Mouse (Mus musculus) embryonic facial prominence, embryonic 11.5 days (tissue): ENCODE data around the gene Frmpd2. TPM values are rescaled to one million over a fixed set of nuclear protein-coding genes. Genes with fewer than 3 reads are reported as not detected.

Source experiments
- ATAC-seq: fragments of 200-750 bp; cut with Nextera tagmentation; replicated peaks from 2 replicates; pipeline ENCODE4 v1.8.0; 2017; ENCODE audit warnings: low read depth; ENCODE audit not compliant: insufficient number of reproducible peaks, low FRiP score, low TSS enrichment
- DNase-seq: peaks from one replicate; pipeline ENCODE4 v3.0.0-alpha.2; 2015; ENCODE audit warnings: low spot score
- H3K27ac ChIP-seq: fragments of 300-500 bp; sonication (generic); replicated peaks from 2 replicates; pipeline ENCODE4 v1.5.1; 2014; ENCODE audit warnings: mild to moderate bottlenecking, low read depth, low read length, control low read depth
- H3K27me3 ChIP-seq: fragments of 300-500 bp; sonication (generic); 2 replicates; pipeline ENCODE4 v1.6.1; 2014; ENCODE audit warnings: mild to moderate bottlenecking, low read length, moderate library complexity, mixed read lengths; ENCODE audit not compliant: control insufficient read depth, insufficient read depth
- H3K36me3 ChIP-seq: fragments of 300-500 bp; sonication (generic); replicated peaks from 2 replicates; pipeline ENCODE4 v1.6.1; 2014; ENCODE audit warnings: low read depth, mild to moderate bottlenecking, low read length, moderate library complexity, mixed read lengths; ENCODE audit not compliant: control insufficient read depth, insufficient read depth
- H3K4me1 ChIP-seq: fragments of 300-500 bp; sonication (generic); 2 replicates; pipeline ENCODE4 v1.6.1; 2014; ENCODE audit warnings: low read length, mixed read lengths; ENCODE audit not compliant: control insufficient read depth, insufficient read depth
- H3K4me2 ChIP-seq: fragments of 300-500 bp; sonication (generic); 2 replicates; pipeline ENCODE4 v1.6.1; 2014; ENCODE audit warnings: low read depth, mild to moderate bottlenecking, control low read depth, low read length, moderate library complexity
- H3K4me3 ChIP-seq: fragments of 300-500 bp; sonication (generic); 2 replicates; pipeline ENCODE4 v1.5.1; 2014; ENCODE audit warnings: low read depth, low read length, control low read depth
- H3K9ac ChIP-seq: fragments of 300-500 bp; sonication (generic); replicated peaks from 2 replicates; pipeline ENCODE4 v1.6.1; 2014; ENCODE audit warnings: mild to moderate bottlenecking, control low read depth, low read length
- H3K9me3 ChIP-seq: fragments of 300-500 bp; sonication (generic); replicated peaks from 2 replicates; pipeline ENCODE4 v1.6.1; 2016; ENCODE audit warnings: mild to moderate bottlenecking, low read length, inconsistent platforms, mixed read lengths; ENCODE audit not compliant: control insufficient read depth
- WGBS: fragments of 180-500 bp; shearing (Covaris S2); extraction: QIAGEN DNeasy Blood & Tissue Kit; methylation state at CpG from one replicate; pipeline ENCODE4 v1.1.7; 2014; 5-methylcytosine and 5-hydroxymethylcytosine counted together
- polyA plus RNA-seq: library from polyadenylated mRNA; unstranded; fragments of >200 nt; fragmentation: Nextera tagmentation; extraction: Ambion mirVana; gene quantifications from 2 replicates; pipeline ENCODE4 v1.2.1, GENCODE M21; 2014

Gene Frmpd2
- polyA plus RNA-seq, 1 experiment from 2014 or later = 0.04 TPM

DNA sequence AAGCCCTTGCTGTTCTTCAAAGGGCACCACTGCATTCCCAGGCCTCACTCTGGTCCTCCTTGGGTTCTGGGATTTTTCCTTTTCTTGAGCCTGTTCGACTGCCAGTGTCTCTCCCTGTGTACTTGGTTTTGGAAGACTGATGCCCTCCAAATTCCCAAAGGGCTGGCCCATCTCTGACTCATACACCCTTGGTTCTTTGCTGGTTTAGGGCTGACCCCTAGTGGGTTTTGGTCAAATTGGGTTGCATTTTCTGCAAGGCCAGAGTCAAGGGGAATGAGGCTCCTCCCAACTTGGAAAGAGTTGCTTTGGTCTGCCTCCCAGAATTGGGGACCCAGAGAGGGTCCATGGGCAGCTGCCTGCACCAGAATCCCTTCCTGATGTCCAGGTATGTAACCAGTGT, 62.0 kb downstream of the Frmpd2 start:
- no peak overlapping the region for H3K4me2 ChIP-seq

DNA sequence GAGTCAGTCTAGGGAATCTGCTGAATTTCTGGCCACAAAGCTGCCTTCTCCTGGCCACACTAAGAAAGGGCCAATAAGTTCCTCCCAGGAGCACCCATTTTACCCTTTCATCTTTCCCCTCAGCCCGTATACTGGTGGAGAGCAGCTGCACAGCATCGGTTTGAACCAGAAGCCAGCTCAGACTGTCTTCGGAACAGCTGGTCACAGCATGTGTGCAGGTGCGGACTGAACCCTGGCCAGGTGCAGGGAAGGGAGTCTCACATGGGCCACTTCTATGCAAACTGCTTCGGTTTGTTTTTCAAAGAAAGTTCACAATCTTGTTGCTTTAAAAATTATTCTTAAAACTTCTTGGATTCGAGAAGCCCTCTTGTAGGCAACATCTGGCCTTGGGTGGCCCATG, 63.8 kb downstream of the Frmpd2 start:
- Histone ChIP-seq H3K27me3 (no peaks in the 10 kb centered on the region), H3K27ac (no peak overlapping the region), H3K9me3 (no peaks in the 10 kb centered on the region), H3K4me3 (no peak overlapping the region), H3K4me2 (no peak overlapping the region), H3K36me3 (no peaks in the 10 kb centered on the region), H3K9ac (no peak overlapping the region), H3K4me1 (no peaks in the 10 kb centered on the region)
- 82% methylated on average over 6 of the region's 6 CpGs for WGBS
- DNase-seq (no peak), ATAC-seq (no peak)

More for the DNA sequence above, 62.0 kb downstream of the Frmpd2 start:
- no peaks in the 10 kb centered on the region for H3K9me3 ChIP-seq
- 53% methylated on average over 1 of the region's 1 CpGs for WGBS
- ATAC-seq (no peak), DNase-seq (no peak)
- H3K9ac ChIP-seq = no peak overlapping the region
- H3K27ac ChIP-seq = no peak overlapping the region
- no peak overlapping the region for H3K4me3 ChIP-seq
- H3K4me1 ChIP-seq = no peaks in the 10 kb centered on the region
- no peaks in the 10 kb centered on the region for H3K36me3 ChIP-seq
- no peaks in the 10 kb centered on the region for H3K27me3 ChIP-seq

DNA sequence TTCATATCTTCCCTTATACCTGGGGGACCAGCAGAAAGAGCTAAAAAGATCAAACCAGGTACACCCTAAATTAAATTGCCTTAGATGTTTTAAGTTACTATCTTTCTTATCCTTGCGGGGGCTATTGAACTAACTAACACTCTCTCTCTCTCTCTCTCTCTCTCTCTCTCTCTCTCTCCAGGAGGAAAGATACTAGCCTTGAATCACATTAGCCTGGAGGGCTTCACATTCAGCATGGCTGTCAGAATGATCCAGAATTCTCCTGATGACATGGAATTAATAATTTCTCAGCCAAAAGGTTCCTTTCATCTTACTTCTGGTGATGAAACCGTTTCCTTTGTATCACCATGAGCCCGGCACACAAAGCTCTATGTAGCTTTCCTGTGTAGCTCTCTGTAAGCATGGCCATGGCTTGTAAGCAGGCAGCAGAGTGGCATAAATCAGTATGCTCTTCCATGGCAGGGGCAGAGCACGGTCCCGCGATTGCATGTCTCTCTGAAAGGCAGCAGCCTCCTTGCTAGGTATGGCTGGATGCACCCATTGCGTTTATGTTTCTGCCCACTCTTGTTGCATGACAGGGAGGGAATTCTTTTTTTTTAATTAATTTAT, 68.2 kb downstream of the Frmpd2 start:
- ATAC-seq = no peak
- no peaks in the 10 kb centered on the region for H3K36me3 ChIP-seq
- 88% methylated on average over 7 of the region's 7 CpGs for WGBS
- no peaks in the 10 kb centered on the region for H3K9me3 ChIP-seq
- DNase-seq = no peak
- no peaks in the 10 kb centered on the region for H3K27me3 ChIP-seq
- H3K27ac ChIP-seq = no peak overlapping the region
- no peak overlapping the region for H3K4me2 ChIP-seq
- H3K9ac ChIP-seq = no peak overlapping the region
- H3K4me3 ChIP-seq = no peak overlapping the region
- no peaks in the 10 kb centered on the region for H3K4me1 ChIP-seq

- Histone ChIP-seq H3K27me3 (no peaks in the 10 kb centered on the region), H3K4me3 (no peak overlapping the region), H3K27ac (no peak overlapping the region), H3K4me2 (no peak overlapping the region), H3K9ac (no peak overlapping the region), H3K4me1 (no peaks in the 10 kb centered on the region), H3K36me3 (no peaks in the 10 kb centered on the region), H3K9me3 (no peaks in the 10 kb centered on the region)
- DNase-seq (no peak), ATAC-seq (no peak)
- 78% methylated on average over 8 of the region's 8 CpGs for WGBS
Measured at GRCm38 (mm10) chr14:33545565-33546143, 74.2 kb downstream of the Frmpd2 start.

- Histone ChIP-seq H3K4me2 (no peak overlapping the region), H3K9me3 (no peaks in the 10 kb centered on the region), H3K9ac (no peak overlapping the region), H3K4me1 (no peaks in the 10 kb centered on the region), H3K36me3 (no peaks in the 10 kb centered on the region), H3K27me3 (no peaks in the 10 kb centered on the region), H3K27ac (no peak overlapping the region), H3K4me3 (no peak overlapping the region)
- no peak for ATAC-seq
- WGBS = 70% methylated on average over 3 of the region's 3 CpGs
- no peak for DNase-seq
Measured at GRCm38 (mm10) chr14:33548650-33549049, 77.2 kb downstream of the Frmpd2 start.

- Histone ChIP-seq H3K27me3 (no peaks in the 10 kb centered on the region), H3K4me3 (no peak overlapping the region), H3K9ac (no peak overlapping the region), H3K27ac (no peak overlapping the region), H3K36me3 (no peaks in the 10 kb centered on the region), H3K4me2 (no peak overlapping the region), H3K4me1 (no peaks in the 10 kb centered on the region), H3K9me3 (no peaks in the 10 kb centered on the region)
- ATAC-seq = no peak
- DNase-seq = no peak
- WGBS = 69% methylated on average over 6 of the region's 6 CpGs
Measured at GRCm38 (mm10) chr14:33549856-33550255, 78.4 kb downstream of the Frmpd2 start.

GRCm38 (mm10) chr14:33570737-33571136, 99.2 kb downstream of the Frmpd2 start:
- H3K36me3 ChIP-seq = no peaks in the 10 kb centered on the region
- DNase-seq = no peak
- no peak overlapping the region for H3K4me2 ChIP-seq
- 43% methylated on average over 6 of the region's 6 CpGs for WGBS
- H3K27me3 ChIP-seq = no peaks in the 10 kb centered on the region
- no peak for ATAC-seq
- H3K27ac ChIP-seq = no peak overlapping the region
- no peaks in the 10 kb centered on the region for H3K4me1 ChIP-seq
- no peak overlapping the region for H3K9ac ChIP-seq
- H3K9me3 ChIP-seq = no peaks in the 10 kb centered on the region
- H3K4me3 ChIP-seq = no peak overlapping the region

GRCm38 (mm10) chr14:33573643-33574042, 102.1 kb downstream of the Frmpd2 start:
- Histone ChIP-seq H3K4me2 (no peak overlapping the region), H3K27me3 (no peaks in the 10 kb centered on the region), H3K9me3 (no peaks in the 10 kb centered on the region), H3K9ac (no peak overlapping the region), H3K4me1 (no peaks in the 10 kb centered on the region), H3K4me3 (no peak overlapping the region), H3K36me3 (no peaks in the 10 kb centered on the region), H3K27ac (no peak overlapping the region)
- WGBS = 82% methylated on average over 3 of the region's 3 CpGs
- ATAC-seq (no peak), DNase-seq (no peak)
